Mouse (Mus musculus): ENCODE data around the gene Dennd2a. TPM values are rescaled to one million over a fixed set of nuclear protein-coding genes. Genes with fewer than 3 reads are reported as not detected.
A peak's percentile ranks its signal among the peaks of the same experiment; 100 is the strongest.

Dennd2a gene
- total RNA-seq, 1 experiment = 22.1 TPM

DNA sequence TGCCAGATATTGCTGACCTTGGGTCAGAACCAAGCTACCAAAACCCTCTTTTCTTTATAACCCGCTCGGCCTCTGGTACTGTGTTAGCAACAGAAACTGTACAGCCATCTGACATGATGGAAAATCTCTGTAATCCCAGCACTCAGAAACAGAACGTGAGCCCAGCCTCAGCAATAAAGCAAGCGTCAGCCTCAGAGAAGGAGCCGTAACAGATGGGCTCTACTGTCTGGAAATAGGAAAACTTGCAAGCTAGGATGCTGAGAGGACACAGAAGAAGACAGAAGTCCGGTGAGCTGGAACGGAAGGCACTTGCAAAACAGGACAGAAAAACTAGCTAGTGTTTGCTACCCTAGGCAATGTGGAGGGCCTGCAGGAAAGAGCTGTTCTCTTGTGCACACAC lies 12.2 kb downstream of the Dennd2a start:
- in situ Hi-C loops (cut with MboI; ENCODE audit: low sequenced_read_pairs in 2 of 2, unreplicated experiment in 2 of 2) = no loop called here
- Histone ChIP-seq H3K9me3 (ENCODE audit: control insufficient read depth, insufficient read depth, low read depth, low read length) (no peaks in the 10 kb centered on the region), H3K4me3 (ENCODE audit: insufficient read depth in 1 of 2, low read depth in 1 of 2, low read length in 2 of 2, poor library complexity in 1 of 2, severe bottlenecking in 1 of 2) (no peak overlapping the region), H3K36me3 (ENCODE audit: control insufficient read depth, insufficient read depth, low read length, poor library complexity, severe bottlenecking) (peaks cover 6% of the 10 kb centered on the region; the same call in 1 of the 2 replicates), H3K27ac (ENCODE audit: insufficient read depth, low read depth, low read length, poor library complexity, severe bottlenecking) (no peak overlapping the region), H3K9ac (ENCODE audit: insufficient read depth, low read depth, low read length, poor library complexity, severe bottlenecking) (no peak overlapping the region), H3K4me1 (ENCODE audit: control insufficient read depth in 2 of 2, insufficient read depth in 2 of 2, low read length in 2 of 2, poor library complexity in 1 of 2) (peaks cover 15 to 35% of the 10 kb centered on the region in 2 experiments; a peak in 3 of 4 replicates)
- TF ChIP-seq CHD2 (IDR thresholded peaks at IDR 0.05; ENCODE audit: low read depth, low read length) (no peak), MAFK (IDR thresholded peaks at IDR 0.05; ENCODE audit: insufficient read depth, low read depth, low read length) (no peak), ZC3H11A (IDR thresholded peaks at IDR 0.05; ENCODE audit: borderline replicate concordance, low read depth, low read length) (no peak), HCFC1 (IDR thresholded peaks at IDR 0.05; ENCODE audit: borderline replicate concordance, insufficient read depth, low read length) (no peak), ZNF384 (IDR thresholded peaks at IDR 0.05; ENCODE audit: low read depth, low read length) (no peak)
- no peak for DNase-seq (ENCODE audit: low read depth, low spot score)

DNA sequence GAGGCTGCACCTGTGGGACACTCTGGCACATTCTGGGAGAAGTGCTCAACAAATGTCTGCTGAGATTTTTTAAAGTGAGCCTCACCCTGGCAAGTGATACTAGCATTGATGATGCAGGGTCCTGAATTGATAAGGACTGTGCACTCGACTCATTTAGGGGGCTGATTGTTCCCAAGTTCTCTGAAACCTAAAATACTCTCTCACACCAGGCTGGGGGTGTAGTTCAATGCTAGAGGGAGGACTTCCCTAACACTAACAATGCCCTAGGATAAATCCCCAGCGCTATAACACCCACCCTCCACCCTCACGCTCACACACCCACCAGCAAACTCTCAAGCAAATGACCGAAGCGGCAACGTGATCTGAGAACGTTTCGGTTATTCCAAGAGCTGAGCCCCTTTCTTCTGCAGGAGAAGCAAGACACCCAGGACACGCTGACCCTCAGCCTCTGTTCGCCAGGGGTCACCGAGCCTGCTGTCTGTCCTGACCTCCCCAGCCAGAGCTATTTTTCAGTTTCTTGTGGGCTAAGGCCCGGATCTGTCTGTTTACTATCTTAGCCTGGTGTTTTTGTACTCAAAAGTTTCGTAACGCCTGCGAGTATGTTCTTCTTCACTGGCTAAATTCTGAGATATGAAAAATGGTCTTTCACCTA lies 13.8 kb downstream of the Dennd2a start:
- DNase-seq (ENCODE audit: low read depth, low spot score) = no peak
- Histone ChIP-seq H3K9me3 (ENCODE audit: control insufficient read depth, insufficient read depth, low read depth, low read length) (no peaks in the 10 kb centered on the region), H3K4me3 (ENCODE audit: insufficient read depth in 1 of 2, low read depth in 1 of 2, low read length in 2 of 2, poor library complexity in 1 of 2, severe bottlenecking in 1 of 2) (peak overlapping the region in 1 of 2 experiments; percentile 11; a peak in 1 of 4 replicates), H3K27ac (ENCODE audit: insufficient read depth, low read depth, low read length, poor library complexity, severe bottlenecking) (peak overlapping the region; percentile 51; the same call in 1 of the 2 replicates), H3K4me1 (ENCODE audit: control insufficient read depth in 2 of 2, insufficient read depth in 2 of 2, low read length in 2 of 2, poor library complexity in 1 of 2) (peaks cover 15 to 42% of the 10 kb centered on the region in 2 experiments; a peak in 3 of 4 replicates), H3K36me3 (ENCODE audit: control insufficient read depth, insufficient read depth, low read length, poor library complexity, severe bottlenecking) (peaks cover 4% of the 10 kb centered on the region; the same call in 1 of the 2 replicates), H3K9ac (ENCODE audit: insufficient read depth, low read depth, low read length, poor library complexity, severe bottlenecking) (peak overlapping the region; percentile 67; the same call in 1 of the 2 replicates)
- TF ChIP-seq ZNF384 (IDR thresholded peaks at IDR 0.05; ENCODE audit: low read depth, low read length) = no peak
- no peak for TF ChIP-seq ZC3H11A (IDR thresholded peaks at IDR 0.05; ENCODE audit: borderline replicate concordance, low read depth, low read length)
- TF ChIP-seq MAFK (IDR thresholded peaks at IDR 0.05; ENCODE audit: insufficient read depth, low read depth, low read length) = no peak
- no peak for TF ChIP-seq CHD2 (IDR thresholded peaks at IDR 0.05; ENCODE audit: low read depth, low read length)
- TF ChIP-seq HCFC1 (IDR thresholded peaks at IDR 0.05; ENCODE audit: borderline replicate concordance, insufficient read depth, low read length) = no peak
- in situ Hi-C loops (cut with MboI; ENCODE audit: low sequenced_read_pairs in 2 of 2, unreplicated experiment in 2 of 2) = no loop called here

DNA sequence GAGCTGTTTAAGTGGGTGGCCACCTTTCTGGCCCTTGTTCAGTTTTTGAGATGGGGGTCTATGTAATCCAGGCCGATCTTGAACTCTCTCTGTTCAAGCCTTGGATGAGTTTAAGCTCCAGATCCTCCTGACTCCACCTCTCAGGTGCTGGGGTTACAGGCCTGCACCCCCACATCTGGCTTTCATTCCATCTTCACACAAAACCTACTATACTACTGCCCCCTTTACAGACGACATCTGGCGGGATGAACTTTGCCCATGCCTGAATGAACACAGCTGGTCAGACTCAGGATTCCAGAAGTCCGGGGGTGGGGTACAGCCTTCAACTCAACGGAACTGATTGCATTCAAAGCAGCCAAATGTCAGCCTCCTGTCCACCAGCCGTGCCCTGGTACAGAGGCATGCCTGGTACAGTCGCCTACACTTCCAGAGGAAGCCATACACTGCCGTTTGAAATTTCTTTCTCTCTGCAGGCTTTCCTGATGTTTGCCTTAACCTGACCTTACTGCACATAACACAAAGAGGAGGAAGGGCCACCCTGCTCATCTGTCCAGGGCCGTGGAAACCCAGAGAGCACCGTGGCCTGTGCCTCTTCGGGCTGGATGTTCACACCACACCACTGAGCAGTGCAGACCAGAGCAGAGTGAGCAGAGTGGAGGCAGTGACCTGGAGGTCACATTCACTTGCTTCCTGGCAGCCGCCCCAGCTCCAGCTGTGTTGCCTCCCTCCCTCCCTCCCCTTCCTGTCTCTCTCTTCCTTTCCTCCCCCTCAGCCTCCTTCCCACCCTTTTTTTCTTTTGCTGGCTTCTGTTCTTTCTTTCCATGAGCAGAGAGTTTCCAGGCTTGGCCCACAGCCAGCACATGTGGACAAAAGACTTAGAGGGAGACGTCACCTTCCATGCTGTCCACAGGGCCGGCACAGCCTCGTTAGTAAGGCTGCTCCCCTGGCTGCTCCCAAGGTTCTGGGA lies 14.8 kb downstream of the Dennd2a start:
- Histone ChIP-seq H3K9ac (ENCODE audit: insufficient read depth, low read depth, low read length, poor library complexity, severe bottlenecking) (peak overlapping the region; percentile 67; the same call in 1 of the 2 replicates), H3K4me3 (ENCODE audit: insufficient read depth in 1 of 2, low read depth in 1 of 2, low read length in 2 of 2, poor library complexity in 1 of 2, severe bottlenecking in 1 of 2) (peak overlapping the region; percentile 11 to 48; a peak in 3 of 4 replicates), H3K4me1 (ENCODE audit: control insufficient read depth in 2 of 2, insufficient read depth in 2 of 2, low read length in 2 of 2, poor library complexity in 1 of 2) (peaks cover 15 to 39% of the 10 kb centered on the region in 2 experiments), H3K27ac (ENCODE audit: insufficient read depth, low read depth, low read length, poor library complexity, severe bottlenecking) (peak overlapping the region; percentile 78; the same call in 1 of the 2 replicates), H3K36me3 (ENCODE audit: control insufficient read depth, insufficient read depth, low read length, poor library complexity, severe bottlenecking) (peaks cover 2% of the 10 kb centered on the region; the same call in 1 of the 2 replicates), H3K9me3 (ENCODE audit: control insufficient read depth, insufficient read depth, low read depth, low read length) (no peaks in the 10 kb centered on the region)
- DNase-seq (ENCODE audit: low read depth, low spot score) = no peak
- in situ Hi-C loops (cut with MboI; ENCODE audit: low sequenced_read_pairs in 2 of 2, unreplicated experiment in 2 of 2) = no loop called here
- TF ChIP-seq HCFC1 (IDR thresholded peaks at IDR 0.05; ENCODE audit: borderline replicate concordance, insufficient read depth, low read length) (no peak), ZNF384 (IDR thresholded peaks at IDR 0.05; ENCODE audit: low read depth, low read length) (no peak), CHD2 (IDR thresholded peaks at IDR 0.05; ENCODE audit: low read depth, low read length) (no peak), ZC3H11A (IDR thresholded peaks at IDR 0.05; ENCODE audit: borderline replicate concordance, low read depth, low read length) (no peak), MAFK (IDR thresholded peaks at IDR 0.05; ENCODE audit: insufficient read depth, low read depth, low read length) (no peak)

DNA sequence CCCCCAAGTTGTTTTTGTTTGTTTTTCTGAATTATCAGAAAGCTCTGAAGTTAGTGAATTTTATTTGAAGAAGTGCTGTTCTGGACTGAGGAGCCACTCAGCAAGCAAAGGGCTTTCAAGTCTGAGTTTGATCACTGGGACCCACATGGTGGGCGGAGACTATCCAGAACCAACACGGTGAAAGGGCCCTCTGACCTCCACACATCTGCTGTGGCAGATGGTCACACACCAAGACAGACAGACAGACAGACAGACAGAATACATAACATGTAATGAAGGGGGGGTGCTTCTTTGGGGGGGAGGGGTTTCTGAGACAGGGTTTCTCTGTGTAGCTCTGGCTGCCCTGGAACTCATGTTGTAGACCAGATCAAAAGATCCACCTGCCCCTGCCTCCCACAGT lies 17.1 kb downstream of the Dennd2a start:
- H3K4me3 ChIP-seq (ENCODE audit: insufficient read depth in 1 of 2, low read depth in 1 of 2, low read length in 2 of 2, poor library complexity in 1 of 2, severe bottlenecking in 1 of 2) = no peak overlapping the region
- in situ Hi-C loops (cut with MboI; ENCODE audit: low sequenced_read_pairs in 2 of 2, unreplicated experiment in 2 of 2) = no loop called here
- TF ChIP-seq ZC3H11A (IDR thresholded peaks at IDR 0.05; ENCODE audit: borderline replicate concordance, low read depth, low read length) = no peak
- TF ChIP-seq CHD2 (IDR thresholded peaks at IDR 0.05; ENCODE audit: low read depth, low read length) = no peak
- no peak for TF ChIP-seq MAFK (IDR thresholded peaks at IDR 0.05; ENCODE audit: insufficient read depth, low read depth, low read length)
- TF ChIP-seq HCFC1 (IDR thresholded peaks at IDR 0.05; ENCODE audit: borderline replicate concordance, insufficient read depth, low read length) = no peak
- no peak for TF ChIP-seq ZNF384 (IDR thresholded peaks at IDR 0.05; ENCODE audit: low read depth, low read length)
- DNase-seq (ENCODE audit: low read depth, low spot score) = no peak
- peak overlapping the region; percentile 40; the same call in 1 of the 2 replicates for H3K27ac ChIP-seq (ENCODE audit: insufficient read depth, low read depth, low read length, poor library complexity, severe bottlenecking)
- no peaks in the 10 kb centered on the region for H3K36me3 ChIP-seq (ENCODE audit: control insufficient read depth, insufficient read depth, low read length, poor library complexity, severe bottlenecking)
- H3K9me3 ChIP-seq (ENCODE audit: control insufficient read depth, insufficient read depth, low read depth, low read length) = no peaks in the 10 kb centered on the region
- H3K9ac ChIP-seq (ENCODE audit: insufficient read depth, low read depth, low read length, poor library complexity, severe bottlenecking) = no peak overlapping the region; the same call in 1 of the 2 replicates
- peaks cover 15 to 34% of the 10 kb centered on the region in 2 experiments for H3K4me1 ChIP-seq (ENCODE audit: control insufficient read depth in 2 of 2, insufficient read depth in 2 of 2, low read length in 2 of 2, poor library complexity in 1 of 2)
